Mouse (Mus musculus) heart, adult 2 months (tissue): ENCODE results near the gene Kifc5b. TPM values are rescaled to one million over a fixed set of nuclear protein-coding genes. Genes with fewer than 3 reads are reported as not detected.

Experiments
- DNase-seq, 2 experiments: peaks; one replicate each; pipeline ENCODE4 v3.0.0; 2021
- H3K27ac ChIP-seq: fragments of 200-600 bp; 2 replicates; pipeline ENCODE4 v1.8.1; 2022
- H3K27me3 ChIP-seq: fragments of 200-500 bp; 2 replicates; pipeline ENCODE4 v1.6.1; 2012; ENCODE audit warnings: mild to moderate bottlenecking, low read length, inconsistent platforms, mixed read lengths; ENCODE audit not compliant: control insufficient read depth, insufficient read depth
- H3K36me3 ChIP-seq: fragments of 200-500 bp; 2 replicates; pipeline ENCODE4 v1.6.1; 2012; ENCODE audit warnings: low read length, inconsistent platforms; ENCODE audit not compliant: control insufficient read depth, insufficient read depth
- H3K4me1 ChIP-seq: fragments of 200-500 bp; 2 replicates; pipeline ENCODE4 v1.6.1; 2011; ENCODE audit warnings: low read length; ENCODE audit not compliant: control insufficient read depth, insufficient read depth
- H3K4me3 ChIP-seq: fragments of 200-600 bp; 2 replicates; pipeline ENCODE4 v1.8.1; 2022
- H3K79me2 ChIP-seq: fragments of 200-500 bp; replicated peaks from 2 replicates; pipeline ENCODE4 v1.6.1; 2012; ENCODE audit warnings: mild to moderate bottlenecking, inconsistent platforms, low read length, moderate library complexity, mixed read lengths; ENCODE audit not compliant: control insufficient read depth, insufficient read depth
- H3K9ac ChIP-seq: fragments of 200-500 bp; 2 replicates; pipeline ENCODE4 v1.6.1; 2012; ENCODE audit warnings: low read depth, mild to moderate bottlenecking, control low read depth, inconsistent platforms, low read length, mixed read lengths
- CTCF ChIP-seq: fragments of 200-600 bp; IDR thresholded peaks from 2 replicates; pipeline ENCODE4 v1.8.1; 2022; ENCODE audit warnings: antibody characterized with exemption, mild to moderate bottlenecking, moderate library complexity
- EP300 ChIP-seq: fragments of 200-500 bp; IDR thresholded peaks from 2 replicates; pipeline ENCODE4 v1.6.1; 2011; ENCODE audit warnings: low read depth, low read length, control low read depth; ENCODE audit not compliant: insufficient read depth
- POLR2A ChIP-seq: fragments of 200-500 bp; IDR thresholded peaks from 2 replicates; pipeline ENCODE4 v1.6.1; 2011; ENCODE audit warnings: mild to moderate bottlenecking, low read depth, low read length, control low read depth; ENCODE audit not compliant: insufficient read depth
- WGBS: fragments of 180-500 bp; shearing (Covaris S2); methylation state at CpG from one replicate; pipeline ENCODE4 v1.1.7; 2018; 5-methylcytosine and 5-hydroxymethylcytosine counted together
- intact Hi-C: fragments of 180-260 bp; cut with DNase I; formaldehyde crosslinking; loops from one replicate; pipeline ENCODE4 v1.15.1; 2025
- polyA plus RNA-seq: library from polyadenylated mRNA; depleted of rRNA; stranded (reverse); fragments of >200 nt; gene quantifications from 2 replicates; pipeline ENCODE4 v1.2.3, GENCODE M21; 2012
- total RNA-seq, 2 experiments: library from RNA; stranded (reverse); gene quantifications; 2 replicates each; pipeline ENCODE4 v1.2.3; 2021

The Kifc5b gene
- total and polyA plus RNA-seq, 3 experiments, result 0.26 to 0.62 (median 0.36) TPM

GRCm38 (mm10) chr17:26957872-26958271 lies 41.0 kb downstream of the Kifc5b start:
- Histone ChIP-seq H3K9ac (no peak overlapping the region), H3K4me1 (no peaks in the 10 kb centered on the region), H3K27me3 (no peaks in the 10 kb centered on the region), H3K79me2 (no peaks in the 10 kb centered on the region), H3K27ac (no peak overlapping the region), H3K36me3 (no peaks in the 10 kb centered on the region), H3K4me3 (no peak overlapping the region)
- intact Hi-C loops, result no loop called here
- 82% methylated on average over 5 of the region's 5 CpGs for WGBS
- TF ChIP-seq EP300, result no peak
- TF ChIP-seq POLR2A, result no peak
- TF ChIP-seq CTCF, result no peak
- DNase-seq, result no peak

DNA sequence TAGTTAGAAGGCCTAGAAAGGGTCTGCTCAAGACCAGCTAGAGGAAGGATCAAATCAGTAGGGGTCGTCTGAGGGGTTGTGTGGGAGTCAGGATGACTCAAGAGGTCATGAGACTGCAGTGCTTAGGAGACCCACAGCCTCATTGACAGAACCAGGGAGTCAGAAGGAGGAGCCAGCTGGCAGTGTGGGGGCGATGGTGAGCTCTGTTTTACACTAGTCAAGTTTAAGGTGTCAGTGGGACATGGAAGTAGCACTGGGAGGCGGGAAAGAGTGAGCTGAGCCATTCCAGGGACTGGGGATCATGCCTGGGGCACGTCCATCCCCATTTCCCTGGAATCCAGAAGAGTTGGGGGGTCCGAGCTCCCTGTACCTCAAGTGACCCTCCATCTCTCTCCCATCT lies 42.0 kb downstream of the Kifc5b start:
- Histone ChIP-seq H3K79me2 (no peaks in the 10 kb centered on the region), H3K27me3 (no peaks in the 10 kb centered on the region), H3K27ac (no peak overlapping the region), H3K36me3 (no peaks in the 10 kb centered on the region), H3K4me1 (no peaks in the 10 kb centered on the region), H3K4me3 (no peak overlapping the region), H3K9ac (no peak overlapping the region)
- 60% methylated on average over 5 of the region's 5 CpGs for WGBS
- intact Hi-C loops, result no loop called here
- TF ChIP-seq EP300 (no peak), CTCF (no peak), POLR2A (no peak)
- no peak for DNase-seq

GRCm38 (mm10) chr17:26959815-26960214 lies 42.9 kb downstream of the Kifc5b start:
- Histone ChIP-seq H3K4me3 (no peak overlapping the region), H3K79me2 (no peaks in the 10 kb centered on the region), H3K36me3 (no peaks in the 10 kb centered on the region), H3K9ac (no peak overlapping the region), H3K27ac (no peak overlapping the region), H3K4me1 (no peaks in the 10 kb centered on the region), H3K27me3 (no peaks in the 10 kb centered on the region)
- TF ChIP-seq CTCF (no peak), EP300 (no peak), POLR2A (no peak)
- no peak for DNase-seq
- intact Hi-C loops, result no loop called here
- 87% methylated on average over 4 of the region's 4 CpGs for WGBS

DNA sequence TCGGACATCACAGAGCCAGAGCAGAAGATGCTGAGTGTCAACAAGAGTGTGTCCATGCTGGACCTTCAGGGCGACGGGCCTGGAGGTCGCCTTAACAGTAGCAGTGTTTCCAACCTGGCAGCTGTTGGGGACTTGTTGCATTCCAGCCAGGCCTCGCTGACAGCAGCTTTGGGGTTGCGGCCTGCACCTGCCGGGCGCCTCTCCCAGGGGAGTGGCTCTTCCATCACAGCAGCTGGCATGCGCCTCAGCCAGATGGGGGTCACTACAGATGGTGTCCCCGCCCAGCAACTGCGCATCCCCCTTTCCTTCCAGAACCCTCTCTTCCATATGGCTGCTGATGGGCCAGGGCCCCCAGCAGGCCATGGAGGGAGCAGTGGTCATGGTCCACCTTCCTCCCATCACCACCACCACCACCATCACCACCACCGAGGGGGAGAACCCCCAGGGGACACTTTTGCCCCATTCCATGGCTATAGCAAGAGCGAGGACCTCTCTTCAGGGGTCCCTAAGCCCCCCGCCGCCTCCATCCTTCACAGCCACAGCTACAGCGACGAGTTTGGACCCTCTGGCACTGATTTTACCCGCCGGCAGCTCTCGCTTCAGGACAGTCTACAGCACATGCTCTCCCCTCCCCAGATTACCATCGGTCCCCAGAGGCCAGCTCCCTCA lies 44.8 kb downstream of the Kifc5b start:
- Histone ChIP-seq H3K36me3 (no peaks in the 10 kb centered on the region), H3K4me1 (no peaks in the 10 kb centered on the region), H3K79me2 (no peaks in the 10 kb centered on the region), H3K9ac (no peak overlapping the region), H3K4me3 (no peak overlapping the region), H3K27me3 (no peaks in the 10 kb centered on the region), H3K27ac (no peak overlapping the region)
- 93% methylated on average over 21 of the region's 21 CpGs for whole genome bisulfite sequencing
- DNase-seq, result no peak
- intact Hi-C loops, result no loop called here
- TF ChIP-seq POLR2A (no peak), EP300 (no peak), CTCF (no peak)

- no peak overlapping the region for H3K27ac ChIP-seq
- H3K27me3 ChIP-seq, result no peaks in the 10 kb centered on the region
- TF ChIP-seq POLR2A (no peak), EP300 (no peak), CTCF (no peak)
- H3K4me3 ChIP-seq, result no peak overlapping the region
- no peaks in the 10 kb centered on the region for H3K4me1 ChIP-seq
- H3K9ac ChIP-seq, result no peak overlapping the region
- no peaks in the 10 kb centered on the region for H3K36me3 ChIP-seq
- H3K79me2 ChIP-seq, result no peaks in the 10 kb centered on the region
- no peak for DNase-seq
- intact Hi-C loops, result no loop called here
- WGBS, result 93% methylated on average over 11 of the region's 11 CpGs
These were observed 50.1 kb downstream of the Kifc5b start for GRCm38 (mm10) chr17:26966993-26967392.

GRCm38 (mm10) chr17:26967477-26967876 lies 50.6 kb downstream of the Kifc5b start:
- no peak overlapping the region for H3K9ac ChIP-seq
- H3K36me3 ChIP-seq, result no peaks in the 10 kb centered on the region
- H3K4me3 ChIP-seq, result no peak overlapping the region
- no peak overlapping the region for H3K27ac ChIP-seq
- no peaks in the 10 kb centered on the region for H3K79me2 ChIP-seq
- no peaks in the 10 kb centered on the region for H3K4me1 ChIP-seq
- intact Hi-C loops, result no loop called here
- 87% methylated on average over 6 of the region's 6 CpGs for WGBS
- TF ChIP-seq EP300 (no peak), CTCF (no peak), POLR2A (no peak)
- H3K27me3 ChIP-seq, result no peaks in the 10 kb centered on the region
- DNase-seq, result no peak
